Mouse (Mus musculus) ovary, postnatal 36 days (tissue): ENCODE measurements at regions not wholly inside any gene's neighbourhood (a gene's known extent, or its start where the extent isn't known, plus 50 kb on each side); places are given as distances from the start of the nearest gene placed in this dataset.
"Not testable (repeated sequence)": the region's sequence is repeated elsewhere in the genome, so short reads cannot be mapped to it uniquely, and the experiment has no call there.

Source experiments
- DNase-seq: peaks from one replicate; pipeline ENCODE4 v3.0.0; 2022; ENCODE audit warnings: low spot score, mixed read lengths

DNA sequence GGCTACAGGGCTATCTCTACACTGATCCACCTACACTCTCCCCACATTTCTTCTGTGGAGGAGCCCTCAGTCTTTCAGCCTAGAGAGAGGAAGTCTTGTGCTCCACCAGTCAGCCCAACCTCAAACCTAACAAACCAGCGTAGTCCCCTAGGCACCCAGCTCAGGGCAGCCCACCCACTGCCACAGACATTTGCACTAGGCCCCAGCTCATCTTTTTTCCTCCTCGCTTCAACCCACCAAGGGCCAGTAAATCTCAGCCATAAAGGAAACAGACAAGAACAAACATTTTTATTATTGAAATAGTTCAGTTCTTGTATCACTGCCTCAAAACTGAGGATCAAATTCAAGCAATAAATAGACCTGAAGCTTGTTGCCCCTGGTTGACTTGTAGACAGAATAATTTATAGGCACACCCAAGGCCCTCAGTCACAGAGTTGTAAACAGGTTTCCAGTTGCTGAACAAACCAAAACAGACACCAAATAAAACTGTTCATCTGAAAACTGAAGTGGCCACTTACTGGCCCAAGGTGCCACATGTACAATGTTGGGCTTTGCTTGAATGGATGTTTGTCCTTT is 58.0 kb upstream of the Cdyl start:
- DNase-seq = no peak

DNA sequence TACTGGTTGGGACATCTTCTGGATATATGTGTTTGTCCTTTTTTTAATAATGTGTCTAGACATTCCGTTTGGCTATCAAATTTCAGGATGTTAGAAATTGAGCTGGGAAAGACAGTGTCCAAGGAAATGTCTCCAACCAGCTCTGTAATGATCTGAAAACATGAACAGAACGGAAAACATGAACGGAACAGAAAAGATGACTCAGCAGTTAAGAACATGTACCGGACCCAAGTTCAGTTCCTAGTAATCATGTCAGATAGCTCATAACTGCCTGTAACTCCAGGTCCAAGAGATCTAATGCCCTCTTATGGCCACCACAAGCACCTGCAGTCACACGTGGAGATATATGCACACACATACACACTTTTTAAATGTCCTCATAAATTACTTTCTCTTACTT is 56.6 kb upstream of the Cdyl start:
- DNase-seq = no peak

DNA sequence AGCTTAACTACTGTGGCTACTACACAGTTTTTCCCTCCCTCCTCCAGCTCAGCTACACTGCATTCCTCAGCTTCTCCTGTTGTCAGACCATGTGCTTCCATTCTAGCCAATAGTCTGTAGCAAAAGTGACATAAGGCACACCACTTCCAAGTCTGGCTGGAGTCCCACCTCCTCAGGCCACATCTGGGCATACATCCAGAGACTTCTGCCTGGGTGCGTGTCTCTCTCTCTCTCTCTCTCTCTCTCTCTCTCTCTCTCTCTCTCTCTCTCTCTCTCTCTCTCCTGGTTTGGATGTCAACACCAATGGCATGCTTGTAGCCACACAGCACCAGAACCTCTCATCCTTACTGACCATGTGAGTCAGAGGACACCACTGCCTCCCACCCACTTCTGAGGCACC is 55.6 kb upstream of the Cdyl start:
- peak; percentile 16 for DNase-seq

DNA sequence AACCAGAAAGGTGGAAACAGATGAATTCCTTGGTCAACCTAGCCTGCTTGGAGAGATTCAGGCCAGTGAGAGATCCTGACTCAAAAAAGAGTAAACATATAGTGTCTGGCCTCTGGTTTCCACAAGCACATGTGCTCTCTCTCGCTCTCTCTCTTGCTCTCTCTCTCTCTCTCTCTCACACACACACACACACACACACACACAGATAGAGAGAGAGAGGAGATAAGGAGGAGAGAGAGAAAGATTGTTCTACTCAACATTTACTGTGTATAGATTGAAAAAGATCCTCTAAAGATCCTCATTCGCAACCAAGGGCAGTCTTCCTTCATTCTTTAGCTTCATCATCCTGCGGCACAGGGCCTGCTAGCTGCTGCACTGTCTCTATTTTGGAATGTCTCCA is 54.9 kb upstream of the Cdyl start:
- DNase-seq = no peak

DNA sequence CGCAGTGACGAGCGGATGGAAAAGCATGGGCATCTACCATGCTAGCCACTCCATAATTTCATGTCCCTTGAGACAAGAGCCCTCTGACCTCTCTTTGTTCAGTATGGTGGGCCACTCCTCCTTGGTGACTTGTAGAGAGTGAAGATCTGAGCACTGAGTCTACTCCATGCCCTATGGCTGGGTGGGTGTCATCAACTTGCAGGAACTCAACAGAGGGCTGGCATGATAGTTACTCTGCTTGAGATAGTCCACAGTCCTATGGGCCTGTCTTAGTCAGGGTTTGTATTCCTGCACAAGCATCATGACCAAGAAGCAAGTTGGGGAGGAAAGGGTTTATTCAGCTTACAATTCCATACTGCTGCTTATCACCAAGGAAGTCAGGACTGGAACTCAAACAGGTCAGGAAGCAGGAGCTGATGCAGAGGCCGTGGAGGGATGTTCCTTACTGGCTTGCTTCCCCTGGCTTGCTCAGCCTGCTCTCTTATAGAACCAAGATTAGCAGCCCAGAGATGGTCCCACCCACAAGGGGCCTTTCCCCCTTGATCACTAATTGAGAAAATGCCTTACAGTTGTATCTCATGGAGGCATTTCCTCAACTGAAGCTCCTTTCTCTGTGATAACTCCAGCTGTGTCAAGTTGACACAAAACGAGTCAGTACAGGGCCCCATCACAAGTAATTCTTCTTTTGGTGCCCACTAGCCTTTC is 52.6 kb upstream of the Cdyl start:
- DNase-seq = not testable (repeated sequence)

DNA sequence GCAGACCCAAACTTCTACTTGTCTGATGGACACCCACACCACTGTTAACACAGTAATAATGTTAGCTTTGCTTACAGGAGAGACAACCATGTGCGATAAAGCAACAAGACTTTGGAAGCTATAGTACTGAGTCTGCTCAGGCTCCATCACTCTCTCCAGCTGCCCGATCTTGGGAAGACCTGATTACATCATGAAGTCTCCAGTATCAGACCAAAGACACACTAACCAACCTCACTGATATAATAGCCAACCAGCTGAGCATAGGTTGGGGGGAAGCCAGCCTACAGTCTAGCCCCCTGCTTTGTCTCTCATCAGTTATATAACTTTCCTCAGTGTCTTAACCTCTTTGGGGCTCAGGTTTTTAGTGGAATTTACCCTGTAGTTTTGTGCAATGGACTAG is 51.9 kb upstream of the Cdyl start:
- no peak for DNase-seq
